In the genomic region with DNA sequence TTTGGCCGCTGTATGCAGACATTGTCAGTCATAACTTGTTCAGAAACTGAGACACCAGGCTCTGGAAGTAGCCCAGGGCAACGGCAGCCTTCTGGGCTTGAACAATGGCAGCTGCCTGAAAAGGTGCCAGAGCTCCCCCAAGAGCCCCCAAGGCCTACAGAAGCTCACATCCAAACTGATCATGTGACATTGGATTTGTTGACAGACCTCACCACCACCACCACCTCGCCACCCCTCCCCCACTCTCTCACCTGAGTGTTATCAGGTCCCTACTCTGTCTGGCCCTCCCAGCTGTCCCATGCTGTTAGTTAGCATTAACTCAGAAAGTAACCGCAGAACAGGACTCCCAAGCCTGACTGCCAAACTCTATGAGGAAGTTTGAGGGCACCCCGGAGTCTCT, we compare ENCODE assay signal across 9 mouse cellular contexts. TPM values are rescaled to one million over a fixed set of nuclear protein-coding genes. Genes with fewer than 3 reads are reported as not detected.
A peak's percentile ranks its signal among the peaks of the same experiment; 100 is the strongest.
DNase-seq lines count a peak whose midpoint lies in the region; ATAC-seq lines count a peak whose summit lies in the region.
"Had no signal": no experiment of that assay in that cellular context is flagged by ENCODE, and none has a peak within 500 bp of the region (broad histone marks: within the 10 kb centered on the region; RNA-seq: fewer than 3 reads in every experiment).

No protein-coding gene starts in this region.

- ATAC-seq in hindbrain, embryonic 14.5 days (ENCODE audit: low FRiP score), result no peak
- no peak for ATAC-seq in hindbrain, embryonic 12.5 days (ENCODE audit: low FRiP score)
- no peak; the same call in 1 of the 2 replicates for ATAC-seq in intestine, embryonic 14.5 days (replicated peaks; ENCODE audit: low FRiP score, low TSS enrichment, low read depth)
- ATAC-seq: Patski had no signal

- H3K4me3 ChIP-seq in hindbrain, embryonic 14.5 days (replicated peaks; ENCODE audit: low read length), result no peak overlapping the region
- no peak overlapping the region for H3K4me3 ChIP-seq in hindbrain, embryonic 12.5 days
- no peak overlapping the region for H3K4me3 ChIP-seq in intestine, embryonic 14.5 days (ENCODE audit: low read depth, low read length)

- H3K27ac ChIP-seq in hindbrain, embryonic 14.5 days, result peak overlapping the region; percentile 3; the same call in 1 of the 2 replicates
- H3K27ac ChIP-seq in hindbrain, embryonic 12.5 days, result no peak overlapping the region
- H3K27ac ChIP-seq in intestine, embryonic 14.5 days (ENCODE audit: low read depth), result no peak overlapping the region; the same call in 1 of the 2 replicates
- H3K27ac ChIP-seq: macrophage had no signal

- DNase-seq in hindbrain, embryonic 14.5 days (ENCODE audit: low spot score), result no peak
- peak; percentile 67 for DNase-seq in urinary bladder, postnatal 14 days (ENCODE audit: low spot score)
- DNase-seq in urinary bladder, postnatal 4 days (ENCODE audit: low spot score in 2 of 2), result no peak
- peak; percentile 58 for DNase-seq in intestine, embryonic 14.5 days (ENCODE audit: low spot score)
- DNase-seq in retina, embryonic 14.5 days (ENCODE audit: low spot score), result no peak
- no peak for DNase-seq in spleen, postnatal 4 days (ENCODE audit: low spot score in 2 of 2)

- no peak overlapping the region for H3K4me2 ChIP-seq in hindbrain, embryonic 14.5 days (replicated peaks)
- H3K4me2 ChIP-seq in hindbrain, embryonic 12.5 days (replicated peaks), result no peak overlapping the region
- no peak overlapping the region for H3K4me2 ChIP-seq in intestine, embryonic 14.5 days (ENCODE audit: low read length)

- no peaks in the 10 kb centered on the region for H3K9me3 ChIP-seq in hindbrain, embryonic 14.5 days (ENCODE audit: control insufficient read depth, low read length)
- no peaks in the 10 kb centered on the region for H3K9me3 ChIP-seq in hindbrain, embryonic 12.5 days (replicated peaks)
- no peaks in the 10 kb centered on the region for H3K9me3 ChIP-seq in intestine, embryonic 14.5 days (ENCODE audit: control insufficient read depth, low read length)

- 0 out of 2 replicates have a peak, but pooled peaks cover 15% of the 10 kb centered on the region for H3K4me1 ChIP-seq in hindbrain, embryonic 14.5 days (replicated peaks; ENCODE audit: control insufficient read depth, insufficient read depth, low read length)
- peaks cover 12% of the 10 kb centered on the region for H3K4me1 ChIP-seq in hindbrain, embryonic 12.5 days
- peaks cover 9% of the 10 kb centered on the region; the same call in 1 of the 2 replicates for H3K4me1 ChIP-seq in intestine, embryonic 14.5 days (replicated peaks; ENCODE audit: control insufficient read depth, insufficient read depth, low read length)

- no peaks in the 10 kb centered on the region for H3K27me3 ChIP-seq in hindbrain, embryonic 14.5 days (ENCODE audit: control insufficient read depth, insufficient read depth, low read length)
- H3K27me3 ChIP-seq in hindbrain, embryonic 12.5 days, result no peaks in the 10 kb centered on the region
- no peaks in the 10 kb centered on the region for H3K27me3 ChIP-seq in intestine, embryonic 14.5 days (replicated peaks; ENCODE audit: control insufficient read depth, insufficient read depth, low read length)
- H3K27me3 ChIP-seq: Patski had no signal

- 59% methylated on average over 5 of the region's 5 CpGs for whole genome bisulfite sequencing in hindbrain, embryonic 14.5 days
- 66% methylated on average over 5 of the region's 5 CpGs for WGBS in hindbrain, embryonic 12.5 days
- WGBS in intestine, embryonic 14.5 days, result 52% methylated on average over 5 of the region's 5 CpGs

- no peaks in the 10 kb centered on the region for H3K36me3 ChIP-seq in hindbrain, embryonic 14.5 days (replicated peaks; ENCODE audit: control insufficient read depth, insufficient read depth)
- no peaks in the 10 kb centered on the region for H3K36me3 ChIP-seq in hindbrain, embryonic 12.5 days
- no peaks in the 10 kb centered on the region for H3K36me3 ChIP-seq in intestine, embryonic 14.5 days (ENCODE audit: control insufficient read depth, insufficient read depth, low read length)

- no peak overlapping the region for H3K9ac ChIP-seq in hindbrain, embryonic 14.5 days
- no peak overlapping the region for H3K9ac ChIP-seq in hindbrain, embryonic 12.5 days
- H3K9ac ChIP-seq in intestine, embryonic 14.5 days (ENCODE audit: low read length), result no peak overlapping the region

RNA-seq across cellular contexts. Expression of gene Lrrfip1, which starts 44.7 kb away (rescaled TPM):
- 39.5 and 43.3 TPM in 2 replicates for polyA plus RNA-seq in hindbrain, embryonic 14.5 days (2014; fragmentation: Nextera tagmentation; extraction: Ambion mirVana)
- 26.0 and 32.0 TPM in 2 replicates for polyA plus RNA-seq in hindbrain, embryonic 12.5 days (2016; fragmentation: Nextera tagmentation; extraction: Ambion mirVana)
- polyA plus RNA-seq in intestine, embryonic 14.5 days (2014; fragmentation: Nextera tagmentation; extraction: Ambion mirVana), result 60.4 and 65.3 TPM in 2 replicates

Comparison
In these comparisons a context has a peak if more than half of its experiments do, and no peak if none do; other contexts are left out.
1. DNase-seq: peak in urinary bladder, postnatal 14 days (single experiment) and intestine, embryonic 14.5 days (single experiment); none in hindbrain, embryonic 14.5 days (single experiment), urinary bladder, postnatal 4 days (0 of 2), retina, embryonic 14.5 days (single experiment) and spleen, postnatal 4 days (0 of 2).